Mouse (Mus musculus) CH12.LX (cell line): ENCODE measurements at regions not wholly inside any gene's neighbourhood (a gene's known extent, or its start where the extent isn't known, plus 50 kb on each side); places are given as distances from the start of the nearest gene placed in this dataset.

Experiments
- DNase-seq: peaks from one replicate; pipeline ENCODE4 v3.0.0-alpha.2; 2013; ENCODE audit errors: extremely low read depth
- H3K27ac ChIP-seq: 2 replicates; pipeline ENCODE4 v1.5.1; 2012; ENCODE audit warnings: low read depth, mild to moderate bottlenecking, control low read depth, moderate library complexity; ENCODE audit not compliant: insufficient read depth
- H3K27me3 ChIP-seq: replicated peaks from 2 replicates; pipeline ENCODE3; 2012; ENCODE audit warnings: inconsistent platforms
- H3K36me3 ChIP-seq, 2 experiments: replicated peaks in 1 of 2; 2 replicates each; pipeline versions ENCODE3 to v1.6.1; 2012; ENCODE audit warnings: inconsistent platforms in 1 of 2, low read length in 1 of 2, mild to moderate bottlenecking in 1 of 2, mixed read lengths in 1 of 2, moderate library complexity in 1 of 2; ENCODE audit not compliant: control insufficient read depth in 1 of 2, insufficient read depth in 1 of 2
- H3K4me1 ChIP-seq, 2 experiments: 2 replicates each; pipeline ENCODE4 v1.6.1; 2012; ENCODE audit warnings: inconsistent platforms in 1 of 2, moderate library complexity in 1 of 2; ENCODE audit not compliant: insufficient read depth in 2 of 2, control insufficient read depth in 1 of 2
- H3K4me2 ChIP-seq: 2 replicates; pipeline ENCODE4 v1.6.1; 2012; ENCODE audit warnings: low read depth, mild to moderate bottlenecking, control low read depth; ENCODE audit not compliant: poor library complexity, insufficient read depth, severe bottlenecking
- H3K4me3 ChIP-seq, 3 experiments: fragments of 150-350 bp in 1 of 3; sonication (generic) in 1 of 3; replicated peaks in 1 of 3; 2 replicates each; pipeline versions ENCODE3 to v1.5.1; 2011 to 2012; ENCODE audit warnings: low read depth in 2 of 3, low read length in 2 of 3, mild to moderate bottlenecking in 2 of 3, moderate library complexity in 2 of 3, control low read depth in 1 of 3, improper control_type of control experiment in 1 of 3, inconsistent platforms in 1 of 3, mixed read lengths in 1 of 3; ENCODE audit not compliant: poor library complexity in 1 of 3
- H3K79me2 ChIP-seq: replicated peaks from 2 replicates; pipeline ENCODE4 v1.6.1; 2012; ENCODE audit warnings: mild to moderate bottlenecking, moderate library complexity; ENCODE audit not compliant: control insufficient read depth, poor library complexity, insufficient read depth, severe bottlenecking; ENCODE audit errors: extremely low read depth
- H3K9ac ChIP-seq: 2 replicates; pipeline ENCODE4 v1.6.1; 2012; ENCODE audit warnings: low read depth, mild to moderate bottlenecking, control low read depth, moderate library complexity; ENCODE audit not compliant: insufficient read depth
- H3K9me3 ChIP-seq: replicated peaks from 2 replicates; pipeline ENCODE3; 2012; ENCODE audit warnings: low read length, inconsistent platforms, mixed read lengths
- CHD2 ChIP-seq: IDR thresholded peaks from 2 replicates; pipeline ENCODE4 v1.6.1; 2011; ENCODE audit warnings: low read length, improper control_type of control experiment
- E2F4 ChIP-seq: IDR thresholded peaks from 2 replicates; pipeline ENCODE4 v1.6.1; 2011; ENCODE audit warnings: low read depth, low read length, improper control_type of control experiment; ENCODE audit not compliant: insufficient replicate concordance
- ELF1 ChIP-seq: IDR thresholded peaks from 2 replicates; pipeline ENCODE4 v1.6.1; 2014; ENCODE audit warnings: low read depth, mild to moderate bottlenecking, inconsistent platforms, low read length, improper control_type of control experiment
- ETS1 ChIP-seq: conservative IDR thresholded peaks from 2 replicates; pipeline ENCODE4 v1.6.1; 2012; ENCODE audit warnings: low read depth, mild to moderate bottlenecking, inconsistent platforms, low read length, improper control_type of control experiment, moderate library complexity
- IRF4 ChIP-seq: IDR thresholded peaks from 2 replicates; pipeline ENCODE4 v1.6.1; 2014; ENCODE audit warnings: low read depth, mild to moderate bottlenecking, inconsistent platforms, low read length, improper control_type of control experiment
- JUN ChIP-seq: IDR thresholded peaks from 2 replicates; pipeline ENCODE4 v1.6.1; 2011; ENCODE audit warnings: low read depth, mild to moderate bottlenecking, low read length, improper control_type of control experiment, moderate library complexity; ENCODE audit not compliant: insufficient read depth
- KAT2A ChIP-seq: IDR thresholded peaks from 2 replicates; pipeline ENCODE4 v1.6.1; 2012; ENCODE audit warnings: low read length, improper control_type of control experiment, inconsistent platforms; ENCODE audit not compliant: insufficient replicate concordance
- MAFK ChIP-seq: IDR thresholded peaks from 2 replicates; pipeline ENCODE4 v1.6.1; 2011; ENCODE audit warnings: low read length, improper control_type of control experiment; ENCODE audit not compliant: insufficient replicate concordance
- MAX ChIP-seq: IDR thresholded peaks from 2 replicates; pipeline ENCODE4 v1.6.1; 2011; ENCODE audit warnings: low read length, improper control_type of control experiment
- MAZ ChIP-seq: IDR thresholded peaks from 2 replicates; pipeline ENCODE4 v1.6.1; 2012; ENCODE audit warnings: low read depth, mild to moderate bottlenecking, inconsistent platforms, low read length, improper control_type of control experiment, moderate library complexity
- MEF2A ChIP-seq: IDR thresholded peaks from 2 replicates; pipeline ENCODE4 v1.6.1; 2014; ENCODE audit warnings: low read depth, mild to moderate bottlenecking, inconsistent platforms, low read length, improper control_type of control experiment, borderline replicate concordance
- MXI1 ChIP-seq: IDR thresholded peaks from 2 replicates; pipeline ENCODE4 v1.6.1; 2011; ENCODE audit warnings: mild to moderate bottlenecking, low read depth, low read length, improper control_type of control experiment
- NRF1 ChIP-seq: IDR thresholded peaks from 2 replicates; pipeline ENCODE4 v1.6.1; 2014; ENCODE audit warnings: low read depth, mild to moderate bottlenecking, inconsistent platforms, low read length, improper control_type of control experiment, moderate library complexity
- PAX5 ChIP-seq: IDR thresholded peaks from 2 replicates; pipeline ENCODE4 v1.6.1; 2012; ENCODE audit warnings: low read length, inconsistent platforms, mixed read lengths
- POLR2A ChIP-seq: IDR thresholded peaks from 2 replicates; pipeline ENCODE4 v1.6.1; 2011; ENCODE audit warnings: low read depth, mild to moderate bottlenecking, improper control_type of control experiment, low read length
- TBP ChIP-seq: conservative IDR thresholded peaks from 2 replicates; pipeline ENCODE4 v1.6.1; 2011; ENCODE audit warnings: low read depth, low read length, improper control_type of control experiment
- TCF12 ChIP-seq: IDR thresholded peaks from 2 replicates; pipeline ENCODE4 v1.6.1; 2014; ENCODE audit warnings: low read depth, mild to moderate bottlenecking, inconsistent platforms, low read length, improper control_type of control experiment
- ZKSCAN1 ChIP-seq: IDR thresholded peaks from 2 replicates; pipeline ENCODE4 v1.6.1; 2012; ENCODE audit warnings: low read depth, inconsistent platforms, low read length, improper control_type of control experiment, borderline replicate concordance
- ZMIZ1 ChIP-seq: IDR thresholded peaks from 2 replicates; pipeline ENCODE4 v1.6.1; 2012; ENCODE audit warnings: low read depth, mild to moderate bottlenecking, inconsistent platforms, low read length, improper control_type of control experiment
- ZNF384 ChIP-seq: IDR thresholded peaks from 2 replicates; pipeline ENCODE4 v1.6.1; 2012; ENCODE audit warnings: low read depth, low read length, improper control_type of control experiment, inconsistent platforms
- dilution Hi-C: fragments of 300-500 bp; cut with MboI; formaldehyde crosslinking; loops from 2 replicates; pipeline ENCODE4 v1.14.3; 2020; ENCODE audit warnings: low sequenced_read_pairs; ENCODE audit not compliant: extremely low pct_unique_long_range_greater_than_20kb, extremely low pct_ligation_motif_present
- in situ Hi-C: fragments of 300-500 bp; cut with MboI; formaldehyde crosslinking; loops from 3 replicates; pipeline ENCODE4 v1.14.3; 2019; ENCODE audit warnings: low sequenced_read_pairs, low pct_ligation_motif_present, low pct_unique_long_range_greater_than_20kb, mixed read lengths

GRCm38 (mm10) chrX:77079776-77080175 is 431.0 kb upstream of the Tbl1x start:
- H3K4me1 ChIP-seq, result no peaks in the 10 kb centered on the region
- DNase-seq, result no peak
- dilution Hi-C loops, result no loop called here
- TF ChIP-seq KAT2A (no peak), POLR2A (no peak), ZNF384 (no peak), JUN (no peak), NRF1 (no peak), ZKSCAN1 (no peak), E2F4 (no peak), MXI1 (no peak), ELF1 (no peak), CHD2 (no peak), MAZ (no peak), IRF4 (no peak), PAX5 (no peak), MEF2A (no peak)
- in situ Hi-C loops, result no loop called here
- H3K79me2 ChIP-seq, result no peaks in the 10 kb centered on the region
- H3K9me3 ChIP-seq, result no peaks in the 10 kb centered on the region
- no peaks in the 10 kb centered on the region for H3K27me3 ChIP-seq
- no peak overlapping the region for H3K4me2 ChIP-seq
- no peaks in the 10 kb centered on the region for H3K36me3 ChIP-seq
- no peak overlapping the region for H3K9ac ChIP-seq
- H3K4me3 ChIP-seq, result no peak overlapping the region
- no peak overlapping the region for H3K27ac ChIP-seq

GRCm38 (mm10) chrX:77082716-77083115 is 428.1 kb upstream of the Tbl1x start:
- Histone ChIP-seq H3K36me3 (no peaks in the 10 kb centered on the region), H3K79me2 (no peaks in the 10 kb centered on the region), H3K4me1 (no peaks in the 10 kb centered on the region), H3K27me3 (no peaks in the 10 kb centered on the region), H3K9ac (no peak overlapping the region), H3K9me3 (no peaks in the 10 kb centered on the region), H3K4me2 (no peak overlapping the region), H3K27ac (no peak overlapping the region), H3K4me3 (no peak overlapping the region)
- TF ChIP-seq ZMIZ1 (no peak), MAZ (no peak), TCF12 (no peak), ELF1 (no peak), ETS1 (no peak), TBP (no peak), NRF1 (no peak), MAX (no peak), MAFK (no peak)
- dilution Hi-C loops, result no loop called here
- in situ Hi-C loops, result no loop called here
- DNase-seq, result no peak
